Mouse (Mus musculus) bone marrow, adult 2 months (tissue): ENCODE measurements around the gene Asb8. TPM values are rescaled to one million over a fixed set of nuclear protein-coding genes. Genes with fewer than 3 reads are reported as not detected.

ENCODE experiments used
- H3K27ac ChIP-seq: fragments of 200-500 bp; 2 replicates; pipeline ENCODE4 v1.5.1; 2012; ENCODE audit warnings: low read depth, mild to moderate bottlenecking, control low read depth, inconsistent platforms, low read length; ENCODE audit not compliant: control insufficient read depth, poor library complexity, insufficient read depth
- H3K4me1 ChIP-seq: fragments of 200-500 bp; 2 replicates; pipeline ENCODE4 v1.6.1; 2011; ENCODE audit warnings: low read length; ENCODE audit not compliant: control insufficient read depth, insufficient read depth
- H3K4me3 ChIP-seq: fragments of 200-500 bp; replicated peaks from 2 replicates; pipeline ENCODE3; 2011; ENCODE audit warnings: mild to moderate bottlenecking, low read depth, low read length, control low read depth; ENCODE audit not compliant: control insufficient read depth
- CTCF ChIP-seq: fragments of 200-500 bp; IDR thresholded peaks from 2 replicates; pipeline ENCODE4 v1.5.1; 2011; ENCODE audit warnings: low read length, control low read depth; ENCODE audit not compliant: control insufficient read depth, insufficient read depth
- POLR2A ChIP-seq: fragments of 200-500 bp; IDR thresholded peaks from 2 replicates; pipeline ENCODE4 v1.6.1; 2011; ENCODE audit warnings: low read depth, mild to moderate bottlenecking, control low read depth, low read length, borderline replicate concordance; ENCODE audit not compliant: control insufficient read depth
- WGBS: fragments of 180-500 bp; shearing (Covaris S2); methylation state at CpG from one replicate; pipeline ENCODE4 v1.1.7; 2018; 5-methylcytosine and 5-hydroxymethylcytosine counted together
- polyA plus RNA-seq: library from polyadenylated mRNA; stranded (reverse); fragments of >200 nt; gene quantifications from 2 replicates; pipeline ENCODE4 v1.2.4, GENCODE M21; 2011; ENCODE audit warnings: low replicate concordance; ENCODE audit not compliant: missing spikeins, insufficient read depth, insufficient read length

Asb8 gene
- polyA plus RNA-seq, 1 experiment: 12.2 TPM

DNA sequence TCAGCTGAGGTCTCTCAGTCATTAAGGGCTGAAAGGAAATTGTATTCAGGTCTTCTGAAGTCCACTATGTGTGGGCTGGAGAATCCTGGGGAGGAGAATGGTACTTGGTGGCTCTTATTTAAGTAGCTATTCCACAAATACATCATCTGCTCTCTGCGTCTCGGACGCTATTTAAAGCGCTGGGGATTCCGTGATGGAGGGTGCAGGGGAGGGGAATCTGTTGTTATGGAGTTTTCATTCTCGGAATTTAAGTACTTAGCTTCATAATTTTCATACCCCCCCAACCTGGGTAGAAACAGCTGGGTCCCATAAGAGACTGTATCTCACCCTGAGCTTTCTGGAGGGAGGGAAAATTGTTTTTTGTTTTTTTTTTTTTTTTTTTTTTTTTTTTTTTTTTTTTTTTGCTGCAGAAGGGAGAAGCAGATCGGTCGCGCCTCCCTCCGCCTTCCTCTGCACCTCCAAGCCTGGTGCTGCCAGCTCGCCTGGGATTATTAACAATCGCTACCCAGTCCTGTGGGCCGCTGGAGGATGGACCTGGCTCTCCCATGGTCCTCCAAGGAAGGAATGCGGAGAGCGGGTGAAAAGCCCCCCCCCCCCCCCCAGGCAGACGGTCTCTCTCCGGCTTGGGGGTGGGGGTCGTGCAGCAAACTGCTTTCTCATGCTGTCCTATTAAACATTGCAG lies 1.7 kb upstream of the Asb8 start, which contains the start of gene Ccdc184:
Gene Ccdc184 (plus strand): TSS at position 196 of the 682 bp plus-strand sequence.
- no peak within 1 kb of the TSS for H3K27ac ChIP-seq
- H3K4me1 ChIP-seq: no peaks in the 10 kb centered on the region
- 8% methylated on average over 18 of the region's 18 CpGs for WGBS
- H3K4me3 ChIP-seq: no peak within 1 kb of the TSS
- TF ChIP-seq POLR2A (no peak), CTCF (no peak)

GRCm38 (mm10) chr15:98162561-98162960 lies 2.9 kb downstream of the Asb8 start:
- no peak overlapping the region for H3K27ac ChIP-seq
- H3K4me3 ChIP-seq: no peak overlapping the region
- peaks cover 2% of the 10 kb centered on the region; the same call in 1 of the 2 replicates for H3K4me1 ChIP-seq
- TF ChIP-seq CTCF: no peak
- no peak for TF ChIP-seq POLR2A
- 71% methylated on average over 4 of the region's 4 CpGs for WGBS

DNA sequence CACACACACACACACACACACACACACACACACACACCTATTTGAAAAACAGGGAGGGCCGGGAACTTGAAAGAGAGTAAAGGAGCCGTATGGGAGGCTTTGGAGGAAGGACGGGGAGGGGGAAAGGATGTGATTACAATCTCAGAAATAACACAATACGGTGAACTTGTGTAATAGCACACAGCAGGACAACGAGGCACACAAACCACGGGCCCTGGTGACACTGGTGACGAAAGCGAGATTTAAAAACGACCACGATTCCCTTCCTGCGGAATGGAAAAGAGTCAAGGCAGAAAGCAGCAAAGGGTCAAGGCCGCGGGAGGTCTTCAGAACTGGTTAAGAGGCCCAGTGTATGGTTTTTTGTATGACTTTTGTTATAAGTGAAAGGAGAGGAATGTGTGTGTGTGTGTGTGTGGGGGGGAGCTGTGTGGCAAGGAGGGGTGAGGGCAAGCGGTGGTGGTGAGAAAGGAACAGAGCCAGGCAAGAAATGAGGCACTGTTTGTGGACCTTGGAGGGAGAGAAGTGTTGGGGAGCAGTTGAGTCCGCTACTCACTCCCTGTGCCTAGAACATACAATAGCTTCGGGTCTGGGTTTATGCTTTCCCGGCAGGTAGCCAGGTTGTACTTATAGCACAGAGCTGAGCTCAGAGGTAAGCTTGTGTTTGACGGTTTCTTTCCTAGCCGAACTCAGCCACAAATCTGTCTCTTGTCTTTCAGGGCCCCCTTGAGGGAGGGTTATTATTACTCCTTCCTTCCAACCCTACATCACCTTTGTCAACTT lies 4.2 kb downstream of the Asb8 start:
- H3K4me1 ChIP-seq: peaks cover 2% of the 10 kb centered on the region; the same call in 1 of the 2 replicates
- H3K27ac ChIP-seq: no peak overlapping the region
- TF ChIP-seq POLR2A: no peak
- no peak for TF ChIP-seq CTCF
- H3K4me3 ChIP-seq: peak overlapping the region; percentile 4
- WGBS: 48% methylated on average over 19 of the region's 19 CpGs

DNA sequence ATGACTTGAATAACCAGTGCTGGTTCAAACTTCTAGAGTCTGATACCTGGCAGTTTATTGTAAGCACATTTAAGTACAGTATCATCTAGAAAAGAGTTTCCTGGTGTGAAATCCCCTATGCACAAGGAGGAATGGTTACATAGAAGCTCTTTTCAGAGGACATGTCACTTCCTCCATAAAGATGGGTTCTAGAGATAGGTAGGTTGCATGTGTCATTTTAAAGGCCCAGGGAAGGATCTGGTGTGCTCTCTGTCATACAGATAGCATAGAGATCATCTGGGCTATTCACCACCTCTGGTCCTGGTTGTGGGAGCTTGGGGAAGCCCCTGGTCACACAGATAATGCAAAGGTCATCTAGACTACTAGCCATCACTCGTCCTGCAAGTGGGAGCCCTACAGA lies 8.2 kb downstream of the Asb8 start:
- TF ChIP-seq CTCF (no peak), POLR2A (no peak)
- WGBS: 58% methylated on average over 1 of the region's 1 CpGs
- Histone ChIP-seq H3K27ac (no peak overlapping the region), H3K4me3 (no peak overlapping the region), H3K4me1 (peaks cover 2% of the 10 kb centered on the region; the same call in 1 of the 2 replicates)

DNA sequence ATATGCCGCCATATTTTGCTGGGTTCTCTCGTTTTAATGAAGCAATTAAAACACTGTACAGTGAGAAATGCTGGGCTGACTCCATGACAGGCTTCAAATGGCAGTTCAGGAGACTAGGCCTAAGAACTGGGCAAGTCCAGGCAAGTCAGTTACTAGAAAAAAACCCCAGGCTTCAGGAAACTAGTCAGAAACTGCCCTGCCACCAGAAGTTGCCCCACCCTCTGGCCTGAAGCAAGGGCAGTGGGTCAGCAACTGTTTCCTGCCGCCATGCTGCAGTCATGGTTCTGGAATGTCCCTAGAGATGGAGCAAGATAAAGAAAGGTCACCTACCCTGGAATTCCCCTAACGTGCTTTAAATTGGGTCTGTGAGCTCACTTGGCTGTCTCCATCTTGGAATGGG lies 9.5 kb downstream of the Asb8 start:
- no peaks in the 10 kb centered on the region; the same call in 1 of the 2 replicates for H3K4me1 ChIP-seq
- WGBS: 61% methylated on average over 4 of the region's 4 CpGs
- no peak overlapping the region for H3K27ac ChIP-seq
- TF ChIP-seq CTCF (no peak), POLR2A (no peak)
- no peak overlapping the region for H3K4me3 ChIP-seq

GRCm38 (mm10) chr15:98155272-98155671 lies 10.2 kb downstream of the Asb8 start:
- Histone ChIP-seq H3K27ac (no peak overlapping the region), H3K4me3 (no peak overlapping the region), H3K4me1 (no peaks in the 10 kb centered on the region)
- TF ChIP-seq CTCF: no peak
- WGBS: 90% methylated on average over 5 of the region's 5 CpGs

DNA sequence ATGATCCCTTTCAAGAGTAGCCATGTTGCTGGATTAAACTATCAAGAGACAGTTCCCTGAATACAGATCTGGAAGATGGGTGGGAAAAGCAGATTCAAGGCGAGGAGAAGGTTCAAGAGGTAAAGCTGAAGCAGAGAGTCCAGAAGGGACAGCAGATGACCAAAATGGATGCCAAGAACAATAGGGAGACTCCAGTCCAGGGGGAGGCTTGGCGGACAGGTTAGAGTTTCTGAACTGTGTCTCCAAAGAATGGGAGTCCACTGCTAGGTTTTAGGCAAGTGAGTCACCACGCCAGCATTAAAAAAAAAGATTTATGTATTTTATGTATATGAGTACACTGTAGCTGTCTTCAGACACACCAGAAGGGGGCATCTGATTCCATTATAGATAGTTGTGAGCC lies 10.8 kb downstream of the Asb8 start:
- no peak overlapping the region for H3K4me3 ChIP-seq
- TF ChIP-seq POLR2A (no peak), CTCF (no peak)
- 78% methylated on average over 3 of the region's 3 CpGs for WGBS
- H3K27ac ChIP-seq: no peak overlapping the region
- H3K4me1 ChIP-seq: no peaks in the 10 kb centered on the region

DNA sequence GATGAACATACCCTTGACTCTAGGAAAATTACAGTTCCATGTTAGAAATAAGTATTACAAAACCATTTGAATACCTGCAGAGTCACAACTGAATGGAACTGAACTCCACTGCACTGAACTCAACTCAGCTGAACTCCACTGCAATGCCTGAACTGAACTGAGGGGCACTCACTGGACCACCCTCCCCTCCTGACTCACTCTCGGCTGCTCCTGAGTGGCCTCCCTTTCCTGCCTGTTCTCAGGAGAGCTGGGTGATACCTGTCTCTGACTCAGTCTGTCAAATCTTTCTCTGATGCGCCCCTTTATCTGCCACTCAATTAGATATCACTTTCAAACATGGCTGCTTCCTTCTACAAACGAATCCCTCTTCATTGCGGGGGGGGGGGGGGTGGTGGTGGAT lies 11.3 kb downstream of the Asb8 start:
- TF ChIP-seq CTCF: no peak
- no peak for TF ChIP-seq POLR2A
- 55% methylated on average over 4 of the region's 4 CpGs for WGBS
- H3K4me1 ChIP-seq: no peaks in the 10 kb centered on the region
- no peak overlapping the region for H3K4me3 ChIP-seq
- no peak overlapping the region for H3K27ac ChIP-seq
